In genomic region chr7:79349738-79350386, GRCm38 (mm10) we compare ENCODE assay signal across 8 mouse cellular contexts. TPM values are rescaled to one million over a fixed set of nuclear protein-coding genes. Genes with fewer than 3 reads are reported as not detected.
DNase-seq lines count a peak whose midpoint lies in the region; ATAC-seq and TF ChIP-seq lines count a peak whose summit lies in the region.

No protein-coding gene starts in this region.

- no peak overlapping the region for H3K27ac ChIP-seq in MEL (ENCODE audit: control insufficient read depth, low read depth, low read length)
- no peak overlapping the region for H3K27ac ChIP-seq in forebrain, embryonic 12.5 days
- H3K27ac ChIP-seq in lung, postnatal 0 days (ENCODE audit: low read length) = no peak overlapping the region

- 33% methylated on average over 12 of the region's 12 CpGs for WGBS in forebrain, embryonic 12.5 days
- 38% methylated on average over 12 of the region's 12 CpGs for WGBS in lung, postnatal 0 days

- ATAC-seq in forebrain, embryonic 12.5 days (ENCODE audit: low FRiP score) = 0 out of 2 replicates have a peak, but pooled peaks have one; percentile 46
- ATAC-seq in lung, postnatal 0 days = peak; percentile 67

- no peak for TF ChIP-seq EP300 in MEL (IDR thresholded peaks at IDR 0.05; ENCODE audit: low read depth in 1 of 2, low read length in 2 of 2)
- no peak for TF ChIP-seq EP300 in lung, postnatal 0 days (IDR thresholded peaks at IDR 0.05)

- no peaks in the 10 kb centered on the region for H3K9me3 ChIP-seq in MEL (replicated peaks; ENCODE audit: insufficient read depth, low read length)
- H3K9me3 ChIP-seq in forebrain, embryonic 12.5 days = no peaks in the 10 kb centered on the region
- no peaks in the 10 kb centered on the region for H3K9me3 ChIP-seq in lung, postnatal 0 days (ENCODE audit: low read length)

- H3K79me2 ChIP-seq in MEL (ENCODE audit: control insufficient read depth, insufficient read depth, low read length, poor library complexity) = no peaks in the 10 kb centered on the region

- H3K4me2 ChIP-seq in forebrain, embryonic 12.5 days = no peak overlapping the region
- H3K4me2 ChIP-seq in lung, postnatal 0 days (replicated peaks; ENCODE audit: low read depth, low read length) = no peak overlapping the region

- peak; percentile 92 for TF ChIP-seq RAD21 in MEL (IDR thresholded peaks at IDR 0.05; ENCODE audit: low read depth, low read length)

- peak; percentile 82 to 98 (median 91) for TF ChIP-seq CTCF in MEL (IDR thresholded peaks at IDR 0.05 in 2 of 3, conservative IDR thresholded peaks at IDR 0.05 in 1 of 3; ENCODE audit: control insufficient read depth in 1 of 3, insufficient read depth in 1 of 3, low read depth in 2 of 3, low read length in 3 of 3, poor library complexity in 1 of 3, severe bottlenecking in 1 of 3)
- TF ChIP-seq CTCF in lung, postnatal 0 days (IDR thresholded peaks at IDR 0.05) = peak; percentile 95

- no peaks in the 10 kb centered on the region for H3K27me3 ChIP-seq in MEL (ENCODE audit: control insufficient read depth in 1 of 2, insufficient read depth in 2 of 2, low read length in 2 of 2)
- no peaks in the 10 kb centered on the region for H3K27me3 ChIP-seq in forebrain, embryonic 12.5 days
- no peaks in the 10 kb centered on the region for H3K27me3 ChIP-seq in lung, postnatal 0 days (replicated peaks; ENCODE audit: insufficient read depth, low read length)

- peak; percentile 89 for DNase-seq in MEL (ENCODE audit: low read depth, low spot score)
- DNase-seq in brain, embryonic 18.5 days (ENCODE audit: low read depth, low spot score) = peak; percentile 72
- peak; percentile 85 for DNase-seq in heart, postnatal 4 days
- peak; percentile 84 for DNase-seq in layer of hippocampus, adult 9-10 months (ENCODE audit: low spot score)
- DNase-seq in lung, postnatal 0 days (ENCODE audit: low spot score) = peak; percentile 87
- peak; percentile 87 for DNase-seq in retina, embryonic 14.5 days (ENCODE audit: low spot score)
- peak; percentile 54 to 65 for DNase-seq in thymus, postnatal 36 days

- no peaks in the 10 kb centered on the region for H3K4me1 ChIP-seq in MEL (ENCODE audit: control insufficient read depth in 1 of 2, insufficient read depth in 2 of 2, low read length in 2 of 2)
- H3K4me1 ChIP-seq in forebrain, embryonic 12.5 days = no peaks in the 10 kb centered on the region; the same call in 1 of the 2 replicates
- no peaks in the 10 kb centered on the region for H3K4me1 ChIP-seq in lung, postnatal 0 days (ENCODE audit: insufficient read depth, low read depth, low read length)

- H3K4me3 ChIP-seq in MEL (ENCODE audit: control insufficient read depth in 1 of 2, insufficient read depth in 1 of 2, low read depth in 2 of 2, low read length in 2 of 2) = no peak overlapping the region
- H3K4me3 ChIP-seq in forebrain, embryonic 12.5 days (replicated peaks) = no peak overlapping the region
- no peak overlapping the region for H3K4me3 ChIP-seq in lung, postnatal 0 days (ENCODE audit: low read depth, low read length)

- no peak overlapping the region for H3K9ac ChIP-seq in MEL (ENCODE audit: control insufficient read depth, low read depth, low read length, poor library complexity, severe bottlenecking)
- no peak overlapping the region for H3K9ac ChIP-seq in forebrain, embryonic 12.5 days
- no peak overlapping the region for H3K9ac ChIP-seq in lung, postnatal 0 days (replicated peaks; ENCODE audit: low read depth)

- no peaks in the 10 kb centered on the region; a peak in 1 of 4 replicates for H3K36me3 ChIP-seq in MEL (ENCODE audit: control insufficient read depth in 1 of 2, insufficient read depth in 2 of 2, low read length in 2 of 2)
- peaks cover 58% of the 10 kb centered on the region for H3K36me3 ChIP-seq in forebrain, embryonic 12.5 days (replicated peaks)
- peaks cover 31% of the 10 kb centered on the region for H3K36me3 ChIP-seq in lung, postnatal 0 days (ENCODE audit: insufficient read depth, low read length)

- TF ChIP-seq POLR2A in MEL (IDR thresholded peaks at IDR 0.05; ENCODE audit: control insufficient read depth in 1 of 2, insufficient read depth in 1 of 2, low read depth in 1 of 2, low read length in 2 of 2, poor library complexity in 1 of 2) = no peak

TF ChIP-seq in MEL, 35 proteins besides CTCF, POLR2A, EP300 and RAD21:
- TF ChIP-seq ZMIZ1 (IDR thresholded peaks at IDR 0.05; ENCODE audit: low read depth, low read length) (no peak), ETS1 (IDR thresholded peaks at IDR 0.05; ENCODE audit: low read depth, low read length) (no peak), JUND (IDR thresholded peaks at IDR 0.05; ENCODE audit: low read depth, low read length) (no peak), MAX (IDR thresholded peaks at IDR 0.05; ENCODE audit: low read length) (no peak), BHLHE40 (IDR thresholded peaks at IDR 0.05; ENCODE audit: borderline replicate concordance, low read depth, low read length) (no peak), USF1 (IDR thresholded peaks at IDR 0.05; ENCODE audit: low read depth, low read length) (no peak), ZC3H11A (IDR thresholded peaks at IDR 0.05; ENCODE audit: low read depth, low read length) (peak; percentile 84), SMC3 (IDR thresholded peaks at IDR 0.05; ENCODE audit: low read depth, low read length) (peak; percentile 94), SIN3A (IDR thresholded peaks at IDR 0.05; ENCODE audit: low read length) (no peak), MAZ (IDR thresholded peaks at IDR 0.05; ENCODE audit: low read depth, low read length) (peak; percentile 74), MYC (IDR thresholded peaks at IDR 0.05; ENCODE audit: low read depth, low read length) (no peak), ZNF384 (IDR thresholded peaks at IDR 0.05; ENCODE audit: low read depth, low read length) (no peak), MEF2A (IDR thresholded peaks at IDR 0.05; ENCODE audit: extremely low read depth, insufficient replicate concordance, low read depth, low read length, poor library complexity, severe bottlenecking) (no peak), ZKSCAN1 (IDR thresholded peaks at IDR 0.05; ENCODE audit: low read depth, low read length) (no peak), E2F4 (IDR thresholded peaks at IDR 0.05; ENCODE audit: borderline replicate concordance, low read depth, low read length) (no peak), UBTF (IDR thresholded peaks at IDR 0.05; ENCODE audit: borderline replicate concordance, insufficient read depth, low read depth, low read length) (no peak), TAL1 (IDR thresholded peaks at IDR 0.05; ENCODE audit: low read length) (peak; percentile 21; the same call in 1 of the 2 replicates), POLR2AphosphoS5 (IDR thresholded peaks at IDR 0.05; ENCODE audit: borderline replicate concordance, low read depth, low read length) (no peak), TCF12 (IDR thresholded peaks at IDR 0.05; ENCODE audit: low read depth, low read length) (no peak), NRF1 (IDR thresholded peaks at IDR 0.05; ENCODE audit: insufficient read depth, low read depth, low read length, poor library complexity, severe bottlenecking) (no peak)

RNA-seq across cellular contexts. Expression of gene Rlbp1, which starts 37.0 kb away (rescaled TPM):
- 0.12 and 0.16 TPM in 2 replicates for total RNA-seq in MEL (2012; rRNA removed)
- polyA plus RNA-seq in MEL (2012; ENCODE audit: insufficient read depth in 1 of 2, insufficient read length in 2 of 2, low read depth in 1 of 2, low replicate concordance in 2 of 2, missing spikeins in 1 of 2) = under 1 TPM in 1 of 2 experiments, not detected in 1; 0.17 TPM
- 15.0 and 19.5 TPM in 2 replicates for polyA plus RNA-seq in forebrain, embryonic 12.5 days (2016; fragmentation: Nextera tagmentation; extraction: Ambion mirVana)
- total RNA-seq in heart, postnatal 4 days (2021) = not detected
- polyA plus RNA-seq in lung, postnatal 0 days (2015; fragmentation: Nextera tagmentation; extraction: Ambion mirVana) = 0.21 and 0.33 TPM in 2 replicates

RNA-seq across cellular contexts. Expression of gene Fanci, which starts 41.9 kb away (rescaled TPM):
- 6.9 and 8.4 TPM in 2 replicates for total RNA-seq in MEL (2012; rRNA removed)
- 1 to 10 TPM in 1 of 2 experiments, not detected in 1; 9.0 TPM for polyA plus RNA-seq in MEL (2012; ENCODE audit: insufficient read depth in 1 of 2, insufficient read length in 2 of 2, low read depth in 1 of 2, low replicate concordance in 2 of 2, missing spikeins in 1 of 2)
- polyA plus RNA-seq in forebrain, embryonic 12.5 days (2016; fragmentation: Nextera tagmentation; extraction: Ambion mirVana) = 19.6 and 19.7 TPM in 2 replicates
- 1 to 10 TPM; 7.0 to 8.1 TPM for total RNA-seq in heart, postnatal 4 days (2021)
- 0.50 and 0.82 TPM in 2 replicates for polyA plus RNA-seq in lung, postnatal 0 days (2015; fragmentation: Nextera tagmentation; extraction: Ambion mirVana)

Comparison
In these comparisons a context has a peak if more than half of its experiments do, and no peak if none do; other contexts are left out.
1. RNA of gene Rlbp1, which starts 37.0 kb away (polyA plus RNA-seq): 15.0 to 19.5 TPM in forebrain, embryonic 12.5 days; 0.21 to 0.33 TPM in lung, postnatal 0 days and 0.17 TPM in MEL; every median in the first group is over 10 times any median in the second.
2. Peak in every context shown above with its lines, with median percentiles within 50 percentile points of each other: DNase-seq.